ENCODE assay signal across 9 mouse cellular contexts in the genomic region with DNA sequence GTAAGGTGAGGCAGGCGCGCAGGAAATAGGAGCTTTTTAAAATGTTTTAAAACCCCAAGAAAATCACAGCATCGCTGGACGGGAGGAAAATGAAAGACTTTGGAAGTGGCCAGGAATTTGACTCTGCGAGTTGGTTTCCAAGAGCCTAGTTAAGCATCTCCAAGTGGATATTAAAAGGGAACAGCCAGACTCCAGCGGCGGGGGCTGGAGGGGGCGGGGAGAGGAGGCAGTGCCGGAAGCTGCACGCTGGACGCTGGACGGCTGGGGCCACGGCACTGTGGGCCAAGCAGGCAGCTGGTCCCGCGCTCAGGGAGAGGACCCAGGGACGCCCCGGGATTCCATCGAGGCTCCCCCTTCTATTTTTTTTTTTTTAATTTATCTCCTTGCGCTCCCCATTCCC. TPM values are rescaled to one million over a fixed set of nuclear protein-coding genes. Genes with fewer than 3 reads are reported as not detected.
A peak's percentile ranks its signal among the peaks of the same experiment; 100 is the strongest.
DNase-seq lines count a peak whose midpoint lies in the region; ATAC-seq lines count a peak whose summit lies in the region.
"Had no signal": no experiment of that assay in that cellular context is flagged by ENCODE, and none has a peak within 500 bp of the region (broad histone marks: within the 10 kb centered on the region; RNA-seq: fewer than 3 reads in every experiment).

No protein-coding gene starts in this region.

- H3K4me1 ChIP-seq in intestine, embryonic 15.5 days (replicated peaks): peaks cover 58% of the 10 kb centered on the region
- H3K4me1 ChIP-seq in liver, embryonic 13.5 days (replicated peaks): peaks cover 42% of the 10 kb centered on the region
- H3K4me1 ChIP-seq in neural tube, embryonic 15.5 days: peaks cover 26% of the 10 kb centered on the region

- no peaks in the 10 kb centered on the region for H3K9me3 ChIP-seq in intestine, embryonic 15.5 days
- H3K9me3 ChIP-seq in liver, embryonic 13.5 days (replicated peaks): no peaks in the 10 kb centered on the region
- no peaks in the 10 kb centered on the region for H3K9me3 ChIP-seq in neural tube, embryonic 15.5 days (replicated peaks)

- peak overlapping the region; percentile 68 for H3K4me2 ChIP-seq in intestine, embryonic 15.5 days (replicated peaks)
- peak overlapping the region; percentile 41 for H3K4me2 ChIP-seq in liver, embryonic 13.5 days
- peak overlapping the region; percentile 52 for H3K4me2 ChIP-seq in neural tube, embryonic 15.5 days

- H3K4me3 ChIP-seq in intestine, embryonic 15.5 days (replicated peaks): peak overlapping the region; percentile 26
- H3K4me3 ChIP-seq in liver, embryonic 13.5 days (replicated peaks): no peak overlapping the region
- peak overlapping the region; percentile 26 for H3K4me3 ChIP-seq in neural tube, embryonic 15.5 days (replicated peaks)
- H3K4me3 ChIP-seq: erythroblast, embryonic 14.5 days had no signal

- peak overlapping the region; percentile 78 for H3K27ac ChIP-seq in intestine, embryonic 15.5 days
- H3K27ac ChIP-seq in liver, embryonic 13.5 days: no peak overlapping the region
- H3K27ac ChIP-seq in neural tube, embryonic 15.5 days (replicated peaks): no peak overlapping the region

- ATAC-seq in intestine, embryonic 15.5 days: peak; percentile 61
- ATAC-seq in liver, embryonic 13.5 days (ENCODE audit: low read depth): no peak
- no peak for ATAC-seq in neural tube, embryonic 15.5 days (ENCODE audit: low FRiP score)

- 24% methylated on average over 19 of the region's 19 CpGs for WGBS in intestine, embryonic 15.5 days
- WGBS in liver, embryonic 13.5 days (ENCODE audit: insufficient replicate concordance): 34% methylated on average over 19 of the region's 19 CpGs
- 33% methylated on average over 19 of the region's 19 CpGs for WGBS in neural tube, embryonic 15.5 days

- peak overlapping the region; percentile 47 for H3K9ac ChIP-seq in intestine, embryonic 15.5 days
- no peak overlapping the region for H3K9ac ChIP-seq in liver, embryonic 13.5 days
- H3K9ac ChIP-seq in neural tube, embryonic 15.5 days (replicated peaks): 0 out of 2 replicates have a peak overlapping the region, but pooled peaks have one; percentile 26

- H3K27me3 ChIP-seq in intestine, embryonic 15.5 days (replicated peaks): no peaks in the 10 kb centered on the region
- peaks cover 16% of the 10 kb centered on the region; the same call in 1 of the 2 replicates for H3K27me3 ChIP-seq in liver, embryonic 13.5 days
- H3K27me3 ChIP-seq in neural tube, embryonic 15.5 days (replicated peaks): no peaks in the 10 kb centered on the region

- peak; percentile 28 for DNase-seq in urinary bladder, adult 2 months (ENCODE audit: low spot score)
- DNase-seq in urinary bladder, postnatal 10 days (ENCODE audit: low spot score): no peak
- peak; percentile 98 for DNase-seq in heart, adult 11 months
- DNase-seq in liver, embryonic 13.5 days: no peak
- no peak for DNase-seq in cerebellum, adult 9-11 months
- DNase-seq in right cerebral cortex, postnatal 14 days: no peak

- H3K36me3 ChIP-seq in intestine, embryonic 15.5 days: no peaks in the 10 kb centered on the region
- H3K36me3 ChIP-seq in liver, embryonic 13.5 days: no peaks in the 10 kb centered on the region
- H3K36me3 ChIP-seq in neural tube, embryonic 15.5 days: no peaks in the 10 kb centered on the region

RNA-seq across cellular contexts. Expression of gene Sept9, which starts 32.6 kb away (rescaled TPM):
- polyA plus RNA-seq in urinary bladder, adult 2 months (2012; rRNA removed): 38.4 and 62.8 TPM in 2 replicates
- polyA plus RNA-seq in intestine, embryonic 15.5 days (2015; fragmentation: Nextera tagmentation; extraction: Ambion mirVana): 166 and 167 TPM in 2 replicates
- polyA plus RNA-seq in liver, embryonic 13.5 days (2015; fragmentation: Nextera tagmentation; extraction: Ambion mirVana): 44.1 and 55.5 TPM in 2 replicates
- polyA plus RNA-seq in neural tube, embryonic 15.5 days (2015; fragmentation: Nextera tagmentation; extraction: Ambion mirVana): 92.2 and 119 TPM in 2 replicates

Comparison
In these comparisons a context has a peak if more than half of its experiments do, and no peak if none do; other contexts are left out.
1. DNase-seq: peak in urinary bladder, adult 2 months (single experiment) and heart, adult 11 months (single experiment); none in urinary bladder, postnatal 10 days (single experiment), liver, embryonic 13.5 days (single experiment), cerebellum, adult 9-11 months (single experiment) and right cerebral cortex, postnatal 14 days (single experiment).
2. Peak in every context shown above with its lines, with median percentiles within 50 percentile points of each other: H3K4me2 ChIP-seq.